Mouse (Mus musculus) skeletal muscle tissue, adult 2 months (tissue): ENCODE measurements around the gene Spout1.
"Not testable (repeated sequence)": the region's sequence is repeated elsewhere in the genome, so short reads cannot be mapped to it uniquely, and the experiment has no call there.

Experiments used
- DNase-seq: peaks from one replicate; pipeline ENCODE4 v3.0.0-alpha.2; 2012; ENCODE audit warnings: low read depth, low spot score

Gene Spout1

DNA sequence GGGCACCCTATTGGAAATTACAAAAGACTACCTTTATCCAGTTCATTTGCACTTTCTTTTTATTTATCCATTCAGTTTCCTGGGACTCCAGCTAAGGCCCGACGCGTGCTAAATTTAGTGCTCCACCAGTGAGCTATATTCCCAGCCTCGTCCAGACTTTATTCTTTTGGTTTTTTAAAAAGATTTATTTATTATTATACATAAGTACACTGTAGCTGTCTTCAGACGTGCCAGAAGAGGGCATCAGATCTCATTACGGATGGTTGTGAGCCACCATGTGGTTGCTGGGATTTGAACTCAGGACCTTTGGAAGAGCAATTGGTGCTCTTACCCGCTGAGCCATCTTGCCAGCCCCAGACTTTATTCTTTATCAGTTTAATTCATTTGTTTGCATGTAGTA lies 452 bp upstream of the Spout1 start:
- DNase-seq: not testable (repeated sequence)

DNA sequence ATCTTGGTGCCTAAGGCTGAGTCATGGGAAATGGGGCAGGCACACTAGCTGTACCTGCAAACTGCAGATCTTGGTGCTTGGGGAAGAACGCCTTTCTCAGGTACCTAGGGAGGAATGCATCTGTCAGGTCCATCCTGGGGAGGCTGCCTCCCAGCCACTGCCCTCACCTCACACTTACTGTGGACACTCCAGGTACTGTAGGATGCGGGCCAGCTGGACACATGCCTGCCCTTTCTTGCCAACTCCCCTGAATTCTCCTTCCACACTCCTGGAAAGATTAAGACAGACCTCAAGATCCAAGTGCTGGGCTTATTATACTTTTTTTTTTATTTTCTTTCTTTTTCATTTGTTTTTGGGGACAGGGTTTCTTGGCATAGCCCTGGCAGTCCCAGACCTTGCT lies 1.7 kb downstream of the Spout1 start:
- no peak for DNase-seq

DNA sequence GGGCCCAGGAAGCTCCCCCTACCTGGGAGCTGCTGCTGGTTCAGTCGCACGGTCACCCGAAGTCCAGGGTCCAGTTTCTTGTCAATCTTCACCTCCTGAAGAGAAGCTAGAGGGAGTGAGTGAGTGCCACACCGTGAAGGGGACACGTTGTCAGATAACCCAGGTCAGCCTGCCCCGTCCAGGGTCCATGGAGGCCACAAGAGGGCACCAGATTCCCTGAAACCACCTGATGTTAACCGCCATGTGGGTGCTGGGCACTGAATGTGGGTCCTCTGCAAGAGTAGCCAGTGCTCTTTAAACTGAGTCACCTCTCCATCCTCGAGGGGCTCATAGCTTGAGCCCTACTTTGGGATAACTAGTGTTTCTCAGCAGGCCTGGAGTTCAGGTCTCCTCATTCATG lies 2.4 kb downstream of the Spout1 start:
- no peak for DNase-seq

DNA sequence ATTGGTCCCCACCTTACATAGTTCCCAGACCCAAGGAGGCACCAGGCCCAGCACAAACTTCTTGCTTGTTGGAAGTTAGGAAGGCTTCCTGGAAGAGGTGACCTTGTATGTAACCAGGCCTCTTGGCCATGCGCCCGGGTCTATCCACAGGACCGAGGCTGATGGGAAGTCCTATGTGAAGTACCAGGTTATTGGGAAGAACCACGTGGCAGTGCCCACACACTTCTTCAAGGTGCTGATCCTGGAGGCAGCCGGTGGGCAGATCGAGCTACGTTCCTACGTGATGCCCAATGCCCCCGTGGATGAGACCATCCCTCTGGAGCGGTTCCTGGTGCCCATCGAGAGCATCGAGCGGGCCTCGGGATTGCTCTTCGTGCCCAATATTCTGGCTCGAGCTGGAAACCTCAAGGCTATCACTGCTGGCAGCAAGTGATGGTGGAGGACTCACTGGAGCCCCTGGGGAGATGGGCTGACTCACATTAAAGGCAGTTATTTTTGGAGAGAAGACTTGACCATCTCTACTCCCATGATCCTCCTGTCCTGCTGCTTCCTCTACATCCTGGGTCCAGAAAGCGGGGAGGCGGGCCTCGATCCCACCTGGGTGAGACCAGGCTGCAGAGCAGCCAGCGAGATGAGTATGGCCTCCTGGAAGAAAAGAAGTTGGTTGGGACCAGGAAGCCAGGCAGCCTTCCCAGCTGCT lies 4.6 kb downstream of the Spout1 start:
- DNase-seq: no peak

DNA sequence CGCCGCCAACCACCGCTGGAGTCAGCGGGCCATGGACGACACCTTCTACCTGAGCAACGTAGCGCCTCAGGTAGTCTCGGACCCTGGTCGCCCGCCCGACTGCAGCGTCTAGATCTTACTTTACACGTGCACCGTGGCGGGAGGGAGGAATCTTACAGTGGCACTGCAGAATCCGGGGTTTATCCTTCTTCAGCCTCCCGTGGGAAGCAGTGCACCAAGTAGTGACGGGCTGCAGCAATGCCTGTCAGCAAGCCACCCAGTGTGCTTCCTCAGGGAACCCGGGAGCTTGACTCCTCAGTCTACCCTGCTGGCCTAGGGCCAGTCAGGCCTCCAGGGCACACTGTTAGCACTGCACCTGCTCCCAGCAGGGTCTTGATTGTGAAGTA lies 6.3 kb downstream of the Spout1 start:
- no peak for DNase-seq

DNA sequence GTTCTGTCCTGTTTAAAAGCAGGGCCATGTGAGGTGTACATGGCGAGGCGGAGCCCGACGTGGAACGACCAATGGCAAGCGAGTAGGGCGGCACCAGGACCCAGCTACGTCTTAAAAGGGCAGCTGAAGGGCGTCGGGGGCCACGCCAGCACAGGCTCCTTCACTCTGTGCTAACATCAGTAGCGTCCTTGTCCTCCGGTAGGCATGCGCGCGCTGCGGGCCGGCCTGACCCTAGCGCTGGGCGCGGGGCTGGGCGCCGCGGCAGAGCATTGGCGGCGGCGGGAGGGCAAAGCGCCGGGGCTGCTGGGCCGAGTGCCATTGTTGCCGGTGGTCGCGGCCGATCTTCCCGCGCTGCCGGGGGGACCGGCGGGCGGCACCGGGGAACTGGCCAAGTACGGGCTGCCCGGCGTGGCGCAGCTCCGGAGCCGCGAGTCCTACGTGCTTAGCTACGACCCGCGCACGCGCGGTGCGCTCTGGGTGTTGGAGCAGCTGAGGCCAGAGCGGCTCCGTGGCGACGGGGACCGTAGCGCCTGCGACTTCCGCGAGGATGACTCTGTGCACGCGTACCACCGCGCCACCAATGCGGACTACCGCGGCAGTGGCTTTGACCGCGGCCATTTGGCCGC lies 6.8 kb downstream of the Spout1 start, which contains the start of gene Endog:
Endog (plus strand) TSS at position 123 of the 626 bp plus-strand sequence.
- DNase-seq: peak; percentile 95

DNA sequence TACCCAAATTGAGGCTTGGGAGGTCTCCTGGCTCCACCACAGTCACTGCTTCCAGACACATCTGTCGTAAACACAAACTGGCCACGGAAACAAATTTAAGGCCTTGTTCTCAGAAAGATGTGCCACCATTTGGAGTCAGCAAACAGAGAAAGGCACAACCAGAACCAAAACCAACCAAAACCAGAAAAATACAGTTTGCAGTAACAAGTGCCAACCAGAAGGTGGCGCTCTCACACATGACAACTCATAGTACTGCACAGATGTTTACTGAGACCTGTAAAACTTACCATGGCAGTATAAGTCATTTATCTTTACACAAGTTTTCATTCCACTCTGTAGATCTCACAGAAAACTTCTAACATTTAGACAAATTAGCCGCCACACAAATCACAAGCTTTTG lies 11.6 kb downstream of the Spout1 start:
- no peak for DNase-seq

DNA sequence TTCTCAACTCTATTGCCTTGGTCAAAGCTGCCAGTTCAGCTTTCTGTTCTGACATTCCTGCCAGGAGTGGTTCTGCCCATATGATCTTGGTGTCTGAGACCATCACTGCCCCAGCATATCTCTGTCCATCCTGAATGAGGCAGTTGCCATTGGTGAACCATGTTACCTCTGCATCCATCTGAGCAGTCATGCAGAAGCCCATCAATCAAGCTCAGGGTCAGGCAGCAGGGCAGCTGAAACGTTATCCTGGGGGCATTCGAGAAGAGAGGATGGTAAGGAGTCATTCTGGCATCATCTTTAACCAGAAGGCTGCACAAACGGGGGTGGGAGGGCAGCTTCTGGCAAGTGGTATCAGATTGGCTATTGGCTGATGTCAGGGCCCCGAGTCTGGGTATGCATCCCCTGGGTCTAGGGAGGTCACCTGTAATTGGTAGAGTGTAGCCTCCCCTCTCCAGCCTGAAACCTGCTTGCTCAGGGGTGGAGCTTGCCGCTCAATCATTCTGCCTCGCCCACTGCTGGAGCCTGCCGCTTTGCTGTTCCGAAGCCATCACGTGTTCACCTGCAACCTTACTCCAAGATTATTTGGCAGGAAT lies 13.8 kb downstream of the Spout1 start:
- DNase-seq: no peak

DNA sequence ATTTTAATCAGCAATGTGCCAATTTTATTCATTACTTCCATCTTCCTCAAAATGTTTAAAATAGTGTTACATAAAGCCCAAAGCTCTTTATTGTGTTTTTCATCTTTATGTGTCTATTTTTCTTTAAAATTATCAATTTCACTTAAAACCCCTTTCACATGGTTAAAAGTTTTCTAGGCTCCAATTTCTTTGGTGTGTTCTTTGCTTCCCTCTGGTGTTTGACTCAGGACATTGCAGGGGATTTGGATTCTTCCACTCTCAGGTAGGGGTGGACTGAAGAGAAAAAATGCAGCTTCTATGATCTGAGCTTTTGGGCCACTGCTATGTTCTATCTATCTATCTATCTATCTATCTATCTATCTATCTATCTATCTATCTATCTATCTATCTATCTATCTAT lies 16.4 kb downstream of the Spout1 start:
- DNase-seq: no peak

DNA sequence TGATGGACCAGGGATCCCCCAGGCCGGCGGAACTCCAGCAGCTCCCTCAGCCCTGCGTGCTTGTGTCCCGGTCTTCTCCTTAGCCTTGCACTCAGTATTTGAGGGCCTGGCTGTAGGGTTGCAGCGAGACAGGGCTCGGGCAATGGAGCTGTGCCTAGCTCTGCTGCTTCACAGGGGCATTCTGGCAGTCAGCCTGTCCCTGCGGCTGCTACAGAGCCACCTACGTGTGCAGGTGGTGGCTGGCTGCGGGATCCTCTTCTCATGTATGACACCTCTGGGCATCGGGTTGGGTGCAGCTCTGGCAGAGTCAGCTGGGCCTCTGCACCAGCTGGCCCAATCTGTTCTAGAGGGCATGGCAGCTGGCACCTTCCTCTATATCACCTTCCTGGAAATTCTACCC lies 18.4 kb downstream of the Spout1 start:
- not testable (repeated sequence) for DNase-seq

DNA sequence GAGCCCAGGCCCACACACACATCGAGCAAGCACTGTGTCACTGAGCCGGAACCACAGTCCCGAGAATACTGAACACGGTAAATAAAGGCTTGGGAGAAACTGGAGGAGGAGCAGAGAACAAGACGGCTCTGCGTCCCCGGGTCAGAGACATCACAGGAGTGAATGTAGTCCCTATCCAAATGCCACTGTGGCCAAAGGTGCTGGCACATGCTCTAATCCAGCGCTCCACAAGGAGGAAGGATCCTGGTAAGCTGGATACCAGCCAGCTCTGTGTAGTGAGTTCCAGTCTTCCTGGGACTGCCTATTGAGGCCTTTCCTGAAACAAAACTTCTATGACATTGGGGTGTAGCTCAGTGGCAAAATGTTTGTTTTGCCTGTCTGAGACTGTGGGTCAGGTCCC lies 25.6 kb downstream of the Spout1 start:
- DNase-seq: no peak

DNA sequence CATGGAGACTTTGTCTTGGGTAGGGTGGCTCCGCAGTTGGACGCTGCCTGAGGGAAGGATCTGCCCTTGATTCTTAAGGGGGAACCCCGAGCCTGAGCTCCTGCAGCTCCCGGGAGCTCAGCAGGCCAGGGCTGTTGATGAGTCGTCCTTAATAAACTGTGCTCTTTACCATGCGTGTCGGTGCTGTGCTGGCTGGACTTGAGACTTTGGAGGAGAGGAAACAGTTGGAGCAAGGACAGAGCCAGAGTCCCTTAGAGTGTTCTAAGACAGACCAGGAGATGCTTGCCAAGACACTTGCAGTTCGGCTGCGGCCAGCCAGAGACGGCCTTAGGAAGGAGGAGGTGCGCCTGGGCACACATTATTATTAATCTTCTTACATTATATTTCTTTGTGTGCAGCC lies 26.4 kb downstream of the Spout1 start:
- DNase-seq: no peak

DNA sequence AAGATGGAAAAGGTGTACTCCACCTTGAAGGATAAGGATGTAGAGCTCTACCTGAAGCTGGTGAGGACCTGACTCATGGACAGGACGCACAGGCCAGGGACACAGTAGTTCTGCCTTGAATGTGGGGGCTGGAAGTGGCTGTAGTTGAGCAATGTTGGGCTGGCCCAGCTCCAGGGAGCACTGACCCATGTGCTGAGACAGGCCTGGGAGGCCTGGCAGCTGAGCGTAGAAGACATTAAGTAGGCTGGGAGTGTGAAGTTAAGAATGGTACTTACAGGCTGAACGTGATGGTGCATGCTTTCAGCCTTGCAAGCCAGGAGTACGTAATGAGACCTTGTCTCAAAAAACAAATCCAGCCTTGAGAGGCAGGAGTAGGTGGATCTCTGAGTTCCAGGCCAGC lies 30.8 kb downstream of the Spout1 start:
- no peak for DNase-seq

DNA sequence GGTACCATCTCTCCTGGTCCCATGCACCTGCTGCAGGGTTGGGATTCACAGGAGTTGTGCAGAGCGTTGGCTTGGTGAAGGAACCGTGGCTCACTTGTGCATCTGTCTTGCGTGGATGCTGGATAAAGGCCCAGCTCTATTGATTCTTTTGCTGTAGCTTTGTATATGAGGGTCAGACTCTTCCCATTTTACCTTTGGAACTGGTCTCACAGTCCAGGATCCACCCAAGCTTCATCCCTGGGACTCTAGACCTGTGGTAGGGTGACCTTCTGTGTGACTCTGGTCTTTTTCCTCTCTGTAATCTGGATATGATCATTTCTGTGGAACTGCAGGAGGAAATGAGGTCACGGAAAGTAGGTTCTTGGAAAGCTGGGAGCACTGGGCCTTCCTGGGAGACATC lies 33.8 kb downstream of the Spout1 start:
- DNase-seq: no peak

DNA sequence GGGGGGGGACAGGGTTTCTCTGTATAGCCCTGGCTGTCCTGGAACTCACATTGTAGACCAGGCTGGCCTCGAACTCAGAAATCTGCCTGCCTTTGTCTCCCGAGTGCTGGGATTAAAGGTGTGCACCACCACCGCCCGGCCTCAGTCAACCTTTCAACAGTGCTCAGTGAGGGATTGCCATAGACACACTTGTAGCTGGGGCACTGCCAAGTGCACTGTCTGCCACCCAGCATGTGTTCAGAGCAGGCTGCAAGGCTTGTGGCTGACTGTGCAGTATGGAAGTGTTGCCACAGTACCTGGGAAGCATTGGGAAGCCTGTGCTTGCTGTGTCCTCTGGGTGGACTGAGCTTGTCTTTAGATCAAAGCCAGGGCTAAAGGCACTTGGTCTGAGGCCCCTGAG lies 38.2 kb downstream of the Spout1 start:
- not testable (repeated sequence) for DNase-seq

DNA sequence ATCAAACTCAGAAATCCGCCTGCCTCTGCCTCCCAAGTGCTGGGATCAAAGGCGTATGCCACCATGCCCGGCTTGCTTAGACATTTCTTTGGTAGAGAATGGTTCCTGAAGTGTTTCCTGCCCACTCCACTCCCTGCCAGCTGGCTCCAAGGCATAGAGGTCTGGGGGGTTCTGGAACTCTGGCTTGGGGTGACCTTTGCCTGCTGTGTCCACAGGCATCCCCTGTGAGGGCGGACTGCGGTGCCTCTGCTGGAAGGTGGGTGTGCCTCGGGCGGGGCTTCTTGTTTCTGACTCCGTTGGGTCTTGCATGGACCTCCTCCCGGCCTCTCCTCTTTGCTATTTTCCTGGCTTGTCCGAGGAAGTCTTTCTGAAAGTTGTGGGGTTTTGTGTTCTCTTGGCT lies 41.8 kb downstream of the Spout1 start:
- DNase-seq: no peak

DNA sequence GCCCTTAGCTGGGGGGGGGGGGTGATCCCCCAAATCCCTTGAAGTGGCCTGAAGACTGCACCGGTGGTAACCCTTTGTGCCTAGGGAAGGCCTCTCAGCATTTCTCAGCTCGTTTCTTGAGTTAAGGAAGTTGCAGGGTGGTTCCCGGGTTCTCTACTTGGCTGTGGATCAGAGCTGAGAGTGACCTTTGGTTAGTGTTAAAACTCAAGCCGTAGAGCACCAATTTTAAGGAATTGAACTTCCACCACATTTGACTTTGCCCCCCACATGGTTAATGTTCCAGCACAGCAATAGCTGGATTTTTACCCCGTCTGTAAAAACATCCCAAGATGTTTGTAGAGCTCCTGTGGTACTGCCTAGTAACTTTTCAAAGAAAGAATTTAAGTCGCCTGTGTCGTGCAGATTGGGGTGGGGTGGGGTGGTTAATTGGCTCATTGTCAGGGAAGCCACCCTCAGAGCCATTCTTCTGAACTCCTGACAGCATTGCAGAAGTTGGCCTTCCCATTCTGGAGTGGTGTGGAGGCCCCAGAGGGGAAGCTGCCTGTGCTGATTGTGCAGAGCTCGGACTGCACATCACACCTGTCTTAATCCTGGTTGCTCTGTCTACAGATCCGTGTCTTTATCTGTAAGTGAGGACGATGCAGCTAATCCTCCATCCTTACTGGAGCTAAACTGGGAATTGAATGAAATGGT lies 43.2 kb downstream of the Spout1 start:
- DNase-seq: no peak

DNA sequence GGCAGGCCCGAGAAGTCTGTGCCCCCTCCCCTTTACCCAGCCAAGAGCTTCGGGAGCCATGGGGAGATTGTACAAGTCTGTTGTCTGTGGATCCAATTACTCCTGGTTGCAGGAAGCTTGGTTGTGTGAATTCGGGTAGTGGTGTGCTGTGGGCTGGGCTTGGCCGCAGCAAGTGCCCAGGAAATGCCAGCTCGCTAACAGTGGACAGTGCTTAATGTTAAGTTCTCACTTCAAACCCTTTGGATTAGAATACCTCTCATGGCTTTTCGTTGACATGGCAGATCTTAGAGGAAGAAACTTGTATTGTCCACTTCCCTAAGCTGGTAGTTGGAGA lies 43.9 kb downstream of the Spout1 start:
- DNase-seq: no peak

DNA sequence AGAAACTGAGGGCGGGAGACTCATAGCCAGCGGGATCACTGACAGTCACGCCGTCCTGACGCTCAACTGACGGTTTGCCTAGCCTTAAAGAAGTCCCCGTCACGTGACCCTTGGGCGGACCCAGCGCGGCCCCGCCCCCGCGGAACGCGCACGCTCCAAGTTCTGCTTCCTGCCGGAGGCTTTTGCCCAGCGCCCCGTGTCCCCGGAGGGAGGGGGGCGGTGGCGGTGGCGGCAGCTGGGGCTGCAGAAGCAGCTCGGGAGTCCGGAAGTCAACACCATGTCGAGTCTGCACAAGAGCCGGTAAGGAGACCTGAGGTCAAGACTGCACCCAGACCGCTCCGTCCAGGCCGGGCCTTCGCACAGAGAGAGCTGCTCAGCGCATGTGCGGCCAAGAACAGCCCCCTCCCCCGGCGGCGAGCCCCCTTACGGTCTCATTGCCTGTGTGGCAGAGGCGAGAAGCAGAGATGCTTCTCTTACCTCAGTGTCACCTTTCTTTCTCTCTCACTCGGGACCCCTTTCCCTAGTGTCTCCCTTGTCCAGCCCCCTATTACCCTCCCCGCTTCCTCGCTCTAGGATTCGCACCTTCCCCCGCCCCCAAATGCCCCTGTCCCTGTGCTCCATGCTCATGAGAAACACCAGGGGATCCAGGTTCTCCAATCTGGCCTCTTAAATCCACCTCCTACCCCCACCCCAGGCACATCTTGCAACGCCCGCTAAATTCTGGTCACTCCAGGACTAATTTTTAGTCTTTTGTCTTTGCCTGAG lies 44.5 kb downstream of the Spout1 start, which contains the start of gene Tbc1d13:
Tbc1d13 (plus strand) TSS at position 134 of the 765 bp plus-strand sequence.
- DNase-seq: peak; percentile 97

DNA sequence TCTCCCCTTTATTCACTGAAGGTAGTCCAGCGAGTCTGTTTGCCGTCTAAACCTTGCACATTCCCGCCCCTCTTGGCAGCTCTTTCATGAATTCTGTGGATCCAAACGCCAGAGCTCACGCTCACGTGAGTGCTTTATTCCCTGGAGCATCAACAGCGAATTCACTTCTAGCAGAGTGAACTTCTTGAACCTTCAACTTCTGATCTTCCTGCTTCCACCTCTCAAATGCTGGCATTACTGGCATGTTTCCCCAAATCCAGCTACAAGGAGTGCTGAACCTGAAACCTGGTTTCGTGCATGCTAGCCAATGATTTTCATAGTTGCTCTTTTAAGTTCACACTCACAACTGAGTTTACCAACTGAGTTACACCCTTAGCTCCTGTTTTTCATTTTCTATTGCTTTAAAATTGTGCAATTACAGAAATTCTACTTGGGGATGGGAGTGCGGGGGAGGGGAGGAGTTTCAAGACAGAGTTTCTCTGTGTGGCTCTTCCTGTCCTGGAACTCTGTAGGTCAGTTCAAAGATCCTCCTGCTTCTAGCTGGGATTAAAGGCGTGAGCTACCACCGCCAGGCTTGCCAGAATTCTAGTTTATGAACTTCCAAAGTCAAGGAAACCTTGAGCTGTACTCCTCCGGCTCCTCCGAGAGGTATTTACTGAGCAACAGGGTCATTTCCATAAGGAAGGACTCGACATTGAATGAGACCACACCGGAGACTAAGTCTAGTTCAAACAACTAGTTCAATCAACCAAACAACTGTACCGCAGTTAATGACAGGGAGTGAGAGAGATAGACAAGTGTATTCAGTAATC lies 45.3 kb downstream of the Spout1 start:
- DNase-seq: peak; percentile 43

DNA sequence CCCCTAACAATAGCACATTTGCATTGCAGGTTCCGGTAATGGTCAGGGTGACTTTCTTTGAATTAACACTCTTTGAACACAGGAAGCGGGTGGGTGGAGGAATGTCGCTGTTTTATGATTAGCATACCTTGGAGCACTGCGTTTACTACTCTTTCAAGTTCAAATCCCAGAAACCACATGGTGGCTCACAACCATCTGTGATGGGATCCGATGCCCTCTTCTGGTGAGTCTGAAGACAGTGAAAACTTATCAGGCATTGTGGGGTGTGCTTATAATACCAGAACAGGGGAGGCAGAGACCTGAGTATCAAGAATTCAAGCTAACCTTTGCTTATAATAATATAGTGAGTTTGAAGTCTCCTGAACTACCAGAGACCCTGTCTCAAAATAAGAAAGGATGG lies 47.0 kb downstream of the Spout1 start:
- DNase-seq: not testable (repeated sequence)
